Mouse (Mus musculus) kidney, adult 2 months (tissue): ENCODE measurements at regions not wholly inside any gene's neighbourhood (a gene's known extent, or its start where the extent isn't known, plus 50 kb on each side); places are given as distances from the start of the nearest gene placed in this dataset.

Source experiments
- CTCF ChIP-seq: fragments of 200-500 bp; conservative IDR thresholded peaks from 2 replicates; pipeline ENCODE4 v1.5.1; 2011; ENCODE audit warnings: low read depth, mild to moderate bottlenecking, control low read depth, low read length, moderate library complexity, mixed read lengths; ENCODE audit not compliant: insufficient read depth, insufficient read length
- POLR2A ChIP-seq: fragments of 200-500 bp; IDR thresholded peaks from one replicate; pipeline ENCODE4 v1.6.1; 2011; ENCODE audit warnings: low read depth, low read length, control low read depth

GRCm38 (mm10) chr6:17223744-17224143 is 57.2 kb upstream of the Cav2 start:
- TF ChIP-seq CTCF (peak; percentile 26; the same call in 1 of the 2 replicates), POLR2A (no peak)
